Mouse (Mus musculus) heart, postnatal 25 days (tissue): ENCODE measurements around the gene Sdk1. TPM values are rescaled to one million over a fixed set of nuclear protein-coding genes. Genes with fewer than 3 reads are reported as not detected.

ENCODE experiments used
- DNase-seq: peaks from one replicate; pipeline ENCODE4 v3.0.0; 2022; ENCODE audit warnings: low spot score
- intact Hi-C: fragments of 180-260 bp; cut with DNase I; formaldehyde crosslinking; loops from one replicate; pipeline ENCODE4 v1.15.1; 2025
- total RNA-seq, 2 experiments: library from RNA; stranded (reverse); gene quantifications; 2 replicates each; pipeline ENCODE4 v1.2.3; 2021

Gene Sdk1
- total RNA-seq, 2 experiments from 2014 or later: 1.5 to 2.2 TPM

- DNase-seq: no peak
These were observed 71.0 kb downstream of the Sdk1 start for GRCm38 (mm10) chr5:141312305-141312704.

GRCm38 (mm10) chr5:141317095-141317494, 75.8 kb downstream of the Sdk1 start:
- intact Hi-C loops: no loop called here
- DNase-seq: no peak

More at GRCm38 (mm10) chr5:141312305-141312704, 71.0 kb downstream of the Sdk1 start:
- intact Hi-C loops: no loop called here

DNA sequence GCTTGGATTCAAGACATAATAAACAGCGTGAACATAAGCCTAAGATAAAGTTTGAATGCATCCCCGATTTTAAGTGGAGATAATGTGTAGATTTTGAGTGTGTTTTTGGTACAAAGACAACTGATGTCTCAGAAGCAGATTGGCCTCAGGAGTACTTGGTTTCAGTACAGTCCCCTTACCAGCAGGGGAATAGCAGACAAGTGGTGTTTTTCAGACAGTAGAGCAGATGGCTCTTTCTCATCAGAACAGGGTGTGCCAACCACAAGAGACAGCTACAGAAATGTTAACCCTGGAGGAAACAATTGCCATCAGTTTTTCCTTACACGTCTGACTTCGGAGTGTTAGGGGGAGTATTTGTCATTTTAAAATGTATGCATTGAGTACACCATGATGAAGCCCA, 83.6 kb downstream of the Sdk1 start:
- intact Hi-C loops: no loop called here

GRCm38 (mm10) chr5:141344376-141344775, 103.1 kb downstream of the Sdk1 start:
- intact Hi-C loops: no loop called here
- no peak for DNase-seq

More for the DNA sequence above, 83.6 kb downstream of the Sdk1 start:
- DNase-seq: no peak

DNA sequence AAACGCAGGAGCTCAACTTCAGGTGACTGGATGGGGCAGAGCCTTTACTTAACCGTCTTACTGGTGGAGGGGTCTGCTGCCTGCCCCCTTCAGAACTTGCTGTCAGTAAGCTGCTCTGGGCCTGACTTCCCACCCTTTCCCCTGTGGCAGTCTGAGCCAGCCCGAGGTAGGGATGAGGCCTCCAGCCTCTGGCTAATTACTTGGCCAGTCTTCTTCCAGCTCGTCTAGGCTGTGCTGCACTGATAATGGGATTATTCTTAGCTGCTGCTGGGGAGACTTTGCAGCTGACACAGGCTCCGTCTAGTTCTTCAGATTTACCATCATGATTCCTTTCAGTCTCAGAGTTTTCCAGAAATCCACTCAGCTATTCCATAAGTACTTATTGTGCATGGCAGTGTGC, 104.2 kb downstream of the Sdk1 start:
- no peak for DNase-seq
- intact Hi-C loops: no loop called here

GRCm38 (mm10) chr5:141362676-141363075, 121.4 kb downstream of the Sdk1 start:
- intact Hi-C loops: no loop called here
- DNase-seq: no peak

- intact Hi-C loops: no loop called here
- DNase-seq: no peak
These were observed 122.7 kb downstream of the Sdk1 start for GRCm38 (mm10) chr5:141363956-141364355.

DNA sequence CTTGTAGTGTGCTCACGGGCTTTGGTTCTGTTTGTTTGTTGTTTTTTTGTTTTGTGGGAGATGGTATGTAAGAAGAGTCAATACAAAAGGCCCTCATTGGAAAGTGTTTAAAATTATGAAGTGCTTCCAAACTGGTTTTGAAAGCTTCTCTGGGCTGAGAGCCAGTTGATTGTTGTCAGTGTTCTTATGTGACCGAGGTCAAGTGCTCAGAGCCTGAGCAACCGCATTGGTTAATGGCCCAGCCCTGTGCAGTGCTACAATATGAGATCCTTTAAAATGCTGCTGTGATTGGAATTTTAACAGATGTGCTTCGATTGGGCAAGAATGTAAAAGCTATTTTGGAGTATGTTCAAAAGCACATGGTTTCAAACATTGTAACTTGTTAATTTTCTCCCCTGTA, 127.3 kb downstream of the Sdk1 start:
- no peak for DNase-seq
- intact Hi-C loops: no loop called here

DNA sequence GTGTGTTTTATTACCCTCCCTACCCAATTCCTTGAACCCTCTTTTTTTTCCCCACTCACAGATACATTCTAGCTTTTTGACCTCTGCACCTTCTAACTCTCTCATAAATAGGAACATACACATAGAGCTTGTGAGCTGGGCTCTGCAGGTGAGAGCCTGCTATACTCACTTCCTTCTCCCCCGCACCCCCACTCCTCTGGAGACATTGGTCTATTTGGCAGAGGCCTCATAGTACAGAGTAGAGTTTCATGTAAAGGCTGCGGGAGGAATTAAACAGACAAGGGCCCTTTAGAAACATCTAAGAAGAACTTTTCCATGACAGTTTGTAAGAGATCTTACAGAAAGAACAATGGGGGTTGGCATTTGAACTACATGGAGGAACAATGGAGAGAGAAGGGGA, 133.5 kb downstream of the Sdk1 start:
- intact Hi-C loops: no loop called here
- no peak for DNase-seq

DNA sequence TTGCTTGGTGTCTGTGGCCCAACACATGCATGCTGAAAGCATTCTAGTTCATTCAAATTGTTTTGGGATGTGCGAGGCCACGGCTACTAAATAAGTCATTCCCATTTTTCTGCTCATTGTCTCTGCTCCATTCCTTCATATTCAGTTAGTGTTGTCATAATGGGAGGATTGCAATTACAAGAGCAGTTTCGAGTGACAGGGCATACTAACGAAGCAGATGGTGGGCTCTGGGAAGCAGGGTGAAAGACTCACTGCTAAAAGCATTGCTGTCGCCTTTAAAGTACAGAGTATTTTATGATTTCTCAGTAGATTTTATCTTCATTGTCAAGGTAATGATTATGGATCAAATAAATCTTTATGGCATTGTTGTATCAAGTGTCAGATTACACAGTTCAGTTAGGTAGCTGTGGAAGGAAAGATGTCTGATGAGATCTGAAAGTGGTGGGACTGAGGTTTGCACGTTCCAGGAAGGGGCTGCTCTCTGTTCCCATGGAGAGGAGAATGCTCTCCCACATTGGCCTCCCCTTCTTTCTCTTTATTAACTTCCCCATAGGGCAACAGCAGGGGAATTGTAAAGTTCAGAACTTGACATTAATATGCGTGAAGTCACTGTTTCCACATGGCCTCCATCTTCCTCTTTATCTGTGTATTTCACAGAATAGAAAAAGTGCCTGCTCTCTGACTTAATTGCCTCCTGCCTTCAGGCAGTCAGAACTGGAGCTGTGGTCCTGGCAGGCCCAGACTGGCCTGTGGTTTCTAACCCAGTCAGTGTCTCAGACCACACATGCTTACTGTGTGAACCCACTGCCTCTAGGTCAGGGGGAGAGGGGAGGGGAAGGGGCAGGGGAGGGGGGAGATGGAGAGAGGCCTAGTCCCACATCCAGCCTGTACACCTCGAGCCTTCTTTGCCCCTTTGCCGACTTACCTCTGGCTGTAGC, 138.8 kb downstream of the Sdk1 start:
- no peak for DNase-seq
- intact Hi-C loops: no loop called here

DNA sequence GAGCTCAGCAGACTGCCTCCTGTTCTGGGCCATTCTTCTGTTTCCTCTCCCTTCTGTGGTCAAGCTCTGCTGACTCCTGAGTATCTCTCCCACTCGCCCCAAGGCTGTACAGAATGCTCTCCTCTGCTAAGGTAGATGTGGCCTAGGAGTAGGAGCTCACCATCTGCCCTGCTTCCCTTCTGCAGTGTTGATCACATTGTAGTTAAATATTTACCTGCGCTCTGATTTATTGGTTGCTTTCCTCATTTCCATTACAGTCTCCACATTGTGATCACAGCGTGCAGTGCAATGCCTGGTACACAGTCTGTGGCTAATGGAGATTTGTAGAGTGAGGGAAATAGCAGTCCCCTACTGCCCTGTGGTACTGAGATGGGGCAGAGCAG, 139.5 kb downstream of the Sdk1 start:
- no peak for DNase-seq
- intact Hi-C loops: no loop called here

DNA sequence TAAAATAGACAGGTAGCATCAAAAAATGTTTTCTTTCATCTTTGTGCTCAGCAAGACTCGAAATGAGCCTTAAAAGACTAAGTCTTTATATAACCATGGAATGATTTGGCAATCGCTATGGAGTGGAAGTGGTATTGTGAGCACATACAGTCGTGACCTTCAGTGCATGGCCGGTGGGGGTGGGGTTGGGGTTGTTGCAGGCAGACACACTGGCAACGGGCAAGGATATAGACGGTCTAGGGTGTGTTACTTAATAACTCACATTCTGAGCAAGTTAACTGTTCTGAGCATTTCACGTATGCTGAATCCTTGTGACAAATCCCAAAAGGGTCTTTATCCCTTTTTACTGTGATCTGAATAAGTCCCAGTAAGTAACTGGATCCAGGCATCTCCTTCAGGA, 140.3 kb downstream of the Sdk1 start:
- DNase-seq: no peak
- intact Hi-C loops: no loop called here

DNA sequence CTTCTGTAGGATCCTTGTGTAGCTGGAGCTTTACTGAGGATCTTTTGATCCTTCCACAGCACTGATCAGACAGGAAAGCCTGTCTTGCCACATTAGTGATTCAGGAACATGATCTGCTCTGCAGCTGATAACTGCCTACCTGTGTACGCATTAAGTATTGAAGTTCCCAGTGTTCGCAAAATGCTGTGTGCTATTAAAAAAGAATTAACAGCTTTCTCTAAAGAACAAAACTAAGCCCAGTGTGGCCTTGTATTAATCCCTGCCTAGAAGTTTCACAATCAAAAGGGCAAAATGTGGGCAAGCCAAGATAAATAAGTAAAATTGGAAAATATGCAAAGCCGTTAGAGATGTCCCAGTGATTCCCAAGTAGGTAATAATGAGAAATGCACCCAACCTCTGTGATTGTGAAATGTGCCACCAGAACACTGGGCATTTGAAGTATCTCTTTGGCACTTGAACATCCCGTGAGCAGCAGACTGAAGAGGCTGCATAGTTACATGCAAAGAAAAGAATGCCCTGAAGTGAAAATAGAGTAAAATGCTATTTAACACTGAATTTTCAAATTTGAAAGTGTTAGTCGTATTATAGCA, 141.1 kb downstream of the Sdk1 start:
- no peak for DNase-seq
- intact Hi-C loops: no loop called here

DNA sequence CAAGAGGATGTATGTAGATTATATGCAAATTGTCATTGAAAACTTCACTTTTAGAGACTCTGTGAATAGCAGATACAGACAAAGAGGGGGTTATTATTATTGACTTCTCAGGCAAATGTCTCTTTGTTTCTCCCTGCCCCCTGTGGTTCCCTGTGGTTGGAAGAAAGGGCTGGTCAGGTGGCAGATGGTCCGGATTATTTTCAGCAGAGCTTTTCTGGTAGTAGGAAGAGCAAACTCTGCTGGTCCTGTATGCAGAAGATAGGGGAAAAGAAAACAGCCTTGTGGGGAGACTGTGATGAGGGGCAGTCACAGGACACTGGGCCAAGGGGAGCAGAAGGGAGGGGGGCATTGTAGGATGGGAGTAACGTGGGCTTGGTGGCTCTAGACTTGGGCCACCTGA, 147.2 kb downstream of the Sdk1 start:
- no peak for DNase-seq
- intact Hi-C loops: no loop called here

DNA sequence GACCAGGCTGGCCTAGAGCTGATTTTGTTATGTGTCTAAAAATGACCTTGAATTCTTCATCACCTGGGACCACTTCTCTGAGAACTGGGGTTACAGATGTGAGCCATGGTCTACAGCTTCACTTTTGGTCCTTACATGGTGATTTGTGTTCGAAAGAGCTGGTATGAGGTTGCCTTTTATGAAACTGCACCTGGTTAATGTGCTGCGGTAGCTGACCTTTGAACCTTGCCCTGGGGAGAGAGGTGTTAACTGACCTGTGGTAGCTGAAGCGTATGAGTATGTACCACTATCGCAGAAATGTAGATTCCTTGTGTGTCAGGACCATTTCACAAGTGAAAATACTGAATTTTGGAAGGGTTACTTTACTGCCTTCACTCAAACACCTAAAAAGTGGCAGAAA, 149.3 kb downstream of the Sdk1 start:
- no peak for DNase-seq
- intact Hi-C loops: no loop called here

GRCm38 (mm10) chr5:141391153-141391552, 149.9 kb downstream of the Sdk1 start:
- intact Hi-C loops: no loop called here
- no peak for DNase-seq

DNA sequence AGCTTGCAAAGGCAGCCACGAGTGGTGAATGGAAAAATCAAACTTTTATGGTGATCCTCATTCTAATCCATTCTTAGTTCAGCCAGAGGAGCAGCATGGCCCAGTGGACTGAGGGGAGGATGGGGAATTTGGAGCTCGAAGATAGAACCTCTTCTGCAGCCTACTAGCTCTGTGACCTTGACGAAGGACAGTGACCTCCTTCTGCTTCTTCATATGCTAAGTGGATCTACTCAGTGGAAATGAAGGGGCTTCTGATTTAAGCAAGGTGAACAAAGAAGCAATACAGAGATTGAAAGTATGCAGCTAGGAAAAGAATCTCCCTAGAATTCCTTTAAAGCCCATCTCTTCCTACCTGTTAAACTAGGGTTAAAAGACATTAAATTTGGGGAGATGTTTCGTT, 152.6 kb downstream of the Sdk1 start:
- intact Hi-C loops: no loop called here
- DNase-seq: no peak

GRCm38 (mm10) chr5:141394586-141394985, 153.3 kb downstream of the Sdk1 start:
- intact Hi-C loops: no loop called here
- DNase-seq: no peak

- no peak for DNase-seq
- intact Hi-C loops: no loop called here
These were observed 162.5 kb downstream of the Sdk1 start for GRCm38 (mm10) chr5:141403741-141404140.

DNA sequence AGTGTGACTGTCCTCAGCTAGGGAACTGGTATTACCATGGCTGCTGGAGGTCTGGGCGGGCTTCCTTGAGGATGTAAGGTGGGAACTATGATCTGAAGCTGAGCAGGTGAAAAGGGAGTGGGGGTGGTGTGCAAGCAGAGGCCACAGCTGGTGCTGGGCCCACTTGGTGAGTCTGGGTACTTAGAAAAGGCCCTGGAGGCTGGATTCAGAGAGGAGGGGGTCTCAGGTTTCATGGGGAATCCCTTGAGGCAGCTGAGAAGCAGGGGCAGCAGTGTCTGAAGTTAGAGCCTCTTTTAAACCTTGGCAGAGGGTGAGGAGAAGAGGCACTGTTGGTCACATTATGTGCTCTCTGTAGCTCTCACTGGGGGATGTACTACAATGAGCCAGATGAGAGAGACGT, 163.4 kb downstream of the Sdk1 start:
- no peak for DNase-seq
- intact Hi-C loops: no loop called here

DNA sequence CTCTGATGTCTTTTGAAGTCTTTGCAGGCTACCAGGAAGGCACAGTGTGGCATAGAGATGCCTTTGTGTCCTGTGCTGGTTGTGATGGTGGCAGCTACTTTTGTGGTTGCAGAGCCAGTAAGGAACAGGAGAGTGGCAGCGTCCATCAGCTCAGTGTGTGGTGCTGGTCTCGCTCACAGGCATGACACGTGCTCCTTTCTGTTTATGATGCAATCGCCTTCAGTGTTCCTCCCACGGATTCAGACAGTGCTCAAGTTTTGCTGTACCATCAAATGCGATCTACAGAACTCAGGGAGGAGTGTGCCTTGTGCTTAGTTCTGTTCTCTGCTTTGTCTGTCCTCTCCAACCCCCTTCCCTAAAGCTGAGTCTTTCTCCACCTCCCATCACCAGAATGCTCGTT, 165.6 kb downstream of the Sdk1 start:
- intact Hi-C loops: no loop called here
- no peak for DNase-seq

DNA sequence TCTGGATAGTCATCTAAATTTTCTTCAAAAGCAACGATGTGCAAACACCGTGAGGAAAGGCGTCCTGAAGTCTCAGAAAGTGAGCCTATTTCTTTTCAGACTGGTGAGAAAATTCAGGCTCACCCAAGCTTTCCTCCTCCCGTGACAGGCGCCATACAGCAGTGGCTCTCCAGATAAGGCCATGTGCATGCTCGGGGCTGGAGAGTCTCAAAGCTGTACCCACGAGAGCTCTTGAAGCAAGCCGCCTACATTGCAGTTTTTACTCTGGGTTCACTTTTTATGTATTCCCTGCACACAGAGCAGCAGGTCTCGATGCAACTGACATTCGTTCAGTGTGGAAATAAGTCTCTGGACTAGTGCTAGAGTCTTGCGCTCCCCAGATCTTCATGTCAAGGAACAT, 171.7 kb downstream of the Sdk1 start:
- no peak for DNase-seq
- intact Hi-C loops: no loop called here
